Mouse (Mus musculus) embryo, embryonic 9.5 days (tissue): ENCODE results near the gene Nupr1.

Experiments
- DNase-seq: peaks from one replicate; pipeline ENCODE4 v3.0.0-alpha.2; 2017; ENCODE audit errors: extremely low spot score

Nupr1 gene

DNA sequence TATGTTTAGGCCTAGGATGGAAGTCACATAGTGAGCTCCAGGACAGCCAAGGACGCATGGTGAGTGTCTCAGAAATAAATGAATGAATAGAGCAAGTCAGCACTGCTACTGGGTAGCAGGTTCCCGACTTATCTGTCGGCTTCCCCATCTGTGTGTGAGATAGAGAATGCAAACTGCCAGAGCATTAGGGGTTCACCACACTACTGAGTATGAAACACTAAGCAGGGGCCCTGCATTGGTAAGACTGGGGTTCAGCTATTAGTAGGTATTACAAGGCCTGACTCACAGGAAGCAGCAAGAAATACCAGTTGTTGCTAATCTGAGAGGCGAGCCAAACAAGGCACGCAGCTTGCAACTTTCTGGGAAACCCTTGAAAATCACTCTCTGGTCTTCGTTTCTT lies 31.7 kb downstream of the Nupr1 start:
- no peak for DNase-seq

DNA sequence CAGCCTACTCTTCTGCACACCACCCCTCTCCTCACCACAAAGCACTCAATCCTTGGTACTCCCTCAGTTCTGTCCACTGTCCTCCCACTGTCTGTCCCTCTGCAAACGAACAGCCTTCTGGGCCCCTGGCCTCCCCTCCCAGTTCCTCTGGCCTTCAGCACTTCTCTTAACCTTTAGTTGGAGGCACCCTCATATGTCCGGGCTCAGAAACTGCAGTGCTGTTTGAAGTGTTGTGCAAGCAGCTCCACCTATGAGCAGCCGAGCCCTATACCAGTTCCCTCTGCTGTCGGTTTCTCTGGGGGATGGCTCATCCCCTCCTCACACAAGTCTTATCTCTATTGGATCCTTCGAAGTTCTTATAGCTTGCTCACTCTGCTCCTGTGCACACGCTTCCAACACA lies 34.2 kb downstream of the Nupr1 start:
- DNase-seq, result no peak

DNA sequence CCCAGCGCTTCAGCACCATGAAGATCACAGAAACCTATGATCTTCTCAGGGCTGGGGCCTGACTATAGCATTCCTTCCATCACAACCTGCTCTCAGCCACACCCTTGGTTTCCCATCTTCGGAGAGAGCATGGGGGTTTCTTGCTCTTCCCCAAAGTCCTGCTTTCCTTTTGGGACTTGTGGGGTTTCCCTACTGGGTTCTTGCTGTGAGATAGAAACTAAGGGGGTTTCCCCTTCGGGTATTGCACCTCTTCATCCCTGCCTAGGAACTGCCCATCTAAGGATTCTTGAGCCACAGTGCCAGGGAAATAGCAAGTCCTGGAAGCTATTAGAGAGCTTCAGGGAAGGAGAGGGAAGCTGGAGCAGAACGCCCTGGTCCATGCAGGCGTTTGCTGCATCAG lies 34.8 kb downstream of the Nupr1 start:
- DNase-seq, result no peak

DNA sequence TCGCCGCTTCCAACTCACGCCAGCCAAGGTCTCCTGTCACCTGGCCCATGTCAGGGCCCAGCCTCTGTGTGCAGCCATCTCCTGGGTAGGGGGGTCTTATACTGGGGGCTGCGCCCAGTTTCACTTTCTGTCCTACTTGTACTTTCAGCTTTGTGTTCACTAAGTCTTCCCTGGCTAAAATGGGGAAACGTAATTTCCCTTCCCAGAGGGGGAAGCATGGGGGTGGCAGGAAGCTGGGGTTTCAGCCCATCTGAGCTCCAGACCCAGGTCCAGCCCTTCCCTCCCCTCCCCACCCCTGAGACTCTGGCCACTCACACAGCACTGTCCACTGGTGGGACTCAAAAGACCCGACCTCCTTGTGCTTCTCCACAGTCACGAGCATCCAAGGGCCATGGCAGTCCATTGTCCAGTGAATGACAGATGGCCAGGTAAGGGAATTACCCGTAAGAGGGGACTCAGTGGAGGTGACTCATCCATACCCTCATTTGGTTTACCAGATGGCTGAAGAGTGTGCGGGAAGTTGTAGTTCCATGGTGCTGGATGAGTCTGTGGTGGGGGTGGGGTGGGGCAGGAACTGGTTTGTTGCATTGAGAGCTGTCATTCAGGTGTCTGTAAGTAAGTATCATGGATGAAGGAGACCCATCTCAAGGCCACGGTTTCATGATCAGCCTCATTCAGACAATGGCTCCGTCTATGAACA lies 35.6 kb downstream of the Nupr1 start, which contains the start of gene Il27:
Gene Il27, minus strand, starts transcription at position 80 of the 700 bp plus-strand sequence.
- DNase-seq, result no peak

DNA sequence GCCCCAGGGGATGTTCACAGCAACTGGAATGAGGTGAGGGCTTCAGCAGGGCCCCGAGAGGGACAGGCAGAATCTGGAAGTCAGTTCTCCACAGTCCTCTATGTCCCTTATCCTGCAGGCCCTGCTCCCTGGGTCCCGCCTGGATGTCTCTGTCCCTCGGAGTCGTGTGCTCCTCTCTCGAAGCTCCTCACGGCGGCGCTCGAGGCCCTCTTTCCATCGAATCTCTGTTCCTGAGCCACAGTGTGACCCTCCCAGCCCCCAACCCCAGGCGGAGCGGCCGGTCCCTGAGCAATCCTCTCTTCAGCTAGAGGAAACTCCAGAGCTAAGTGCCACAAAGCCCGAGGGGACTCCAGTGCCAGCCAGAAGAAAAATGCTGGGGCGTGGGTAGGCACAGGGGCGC lies 42.9 kb downstream of the Nupr1 start:
- peak; percentile 76 for DNase-seq

DNA sequence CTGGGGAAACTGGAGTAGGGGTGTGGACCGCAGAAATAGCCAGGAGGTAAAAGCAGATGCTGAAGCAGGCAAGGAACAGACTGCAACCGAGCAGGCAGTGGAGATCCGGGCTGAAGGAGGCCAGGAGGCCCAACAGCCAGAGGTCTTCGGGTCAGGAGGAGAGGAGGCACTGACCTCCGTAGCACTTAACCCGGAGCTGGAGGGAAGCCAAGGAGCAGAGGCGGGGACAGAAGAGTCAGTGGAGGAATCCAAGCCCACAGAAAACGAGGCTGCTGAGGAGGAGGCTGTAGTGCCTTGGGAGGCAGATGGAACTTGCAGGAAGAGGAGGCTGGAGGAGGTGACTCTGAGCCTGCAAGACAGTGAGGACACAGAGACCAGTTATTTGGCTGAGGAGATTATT lies 43.8 kb downstream of the Nupr1 start:
- no peak for DNase-seq

DNA sequence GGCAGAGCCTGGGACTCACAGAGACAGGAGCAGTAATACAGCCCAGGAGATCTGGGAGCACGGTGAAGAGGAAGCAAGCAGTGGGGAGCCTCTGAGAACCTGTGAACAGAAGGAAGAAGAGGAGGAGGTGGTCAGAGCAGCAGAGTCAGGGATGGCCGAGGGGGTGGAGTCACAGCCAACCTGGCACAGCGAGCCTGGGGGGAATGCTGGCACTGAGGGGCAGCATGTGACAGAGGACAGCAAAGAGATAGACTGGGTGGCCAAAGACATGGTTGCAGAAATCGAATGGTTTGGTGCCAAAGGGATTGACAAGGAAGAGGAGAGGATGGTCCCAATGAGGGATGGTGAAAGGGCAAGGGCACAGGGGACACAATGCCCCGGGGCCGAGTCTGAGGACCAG lies 44.9 kb downstream of the Nupr1 start, which contains the start of gene Cln3:
Gene Cln3, minus strand, starts transcription at position 101 of the 400 bp plus-strand sequence.
- DNase-seq, result no peak

DNA sequence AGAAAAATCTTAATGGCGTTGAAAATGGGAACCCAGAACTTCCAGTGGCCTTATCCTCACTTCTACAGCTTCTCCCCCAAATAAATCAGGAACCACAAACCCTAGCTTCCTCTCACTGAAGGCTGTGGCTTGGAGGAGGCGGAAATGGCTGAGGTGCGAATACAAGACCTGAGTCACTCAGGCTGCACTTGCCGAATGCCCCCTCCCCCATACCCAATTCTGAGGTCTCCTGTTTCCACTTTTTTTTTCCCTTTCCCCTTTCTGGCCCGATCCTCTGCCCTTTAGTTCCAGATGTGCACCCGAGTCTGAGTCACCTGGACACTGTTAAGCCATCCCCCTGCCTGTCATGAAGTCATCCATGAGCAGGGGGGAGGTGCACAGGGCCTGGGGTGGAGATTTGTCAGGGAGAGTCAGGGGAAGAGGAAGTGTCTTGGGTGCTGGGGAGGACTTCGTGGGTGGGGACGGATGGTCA lies 46.1 kb downstream of the Nupr1 start, which contains the start of gene Apobr:
Gene Apobr, plus strand, starts transcription at position 437 of the 472 bp plus-strand sequence.
- no peak for DNase-seq

DNA sequence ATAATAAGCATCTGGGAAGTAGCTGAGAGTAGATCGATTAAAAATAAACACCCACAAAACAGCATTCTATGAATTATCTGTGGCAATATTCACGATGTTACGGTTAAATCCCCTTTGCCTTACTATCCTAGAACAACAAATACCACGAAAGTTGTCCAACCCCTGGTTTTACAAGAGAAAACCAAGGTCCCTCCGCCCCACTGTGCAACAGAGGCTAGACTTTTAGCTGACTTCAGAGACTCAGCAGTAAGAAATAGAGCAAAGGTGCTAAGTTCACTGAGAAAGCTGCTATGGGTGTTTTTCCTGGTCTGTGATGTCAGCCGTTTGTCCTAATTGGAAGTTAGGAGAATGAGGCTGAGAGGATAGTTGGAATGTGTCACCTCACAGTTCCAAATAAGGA lies 46.9 kb downstream of the Nupr1 start:
- DNase-seq, result no peak

DNA sequence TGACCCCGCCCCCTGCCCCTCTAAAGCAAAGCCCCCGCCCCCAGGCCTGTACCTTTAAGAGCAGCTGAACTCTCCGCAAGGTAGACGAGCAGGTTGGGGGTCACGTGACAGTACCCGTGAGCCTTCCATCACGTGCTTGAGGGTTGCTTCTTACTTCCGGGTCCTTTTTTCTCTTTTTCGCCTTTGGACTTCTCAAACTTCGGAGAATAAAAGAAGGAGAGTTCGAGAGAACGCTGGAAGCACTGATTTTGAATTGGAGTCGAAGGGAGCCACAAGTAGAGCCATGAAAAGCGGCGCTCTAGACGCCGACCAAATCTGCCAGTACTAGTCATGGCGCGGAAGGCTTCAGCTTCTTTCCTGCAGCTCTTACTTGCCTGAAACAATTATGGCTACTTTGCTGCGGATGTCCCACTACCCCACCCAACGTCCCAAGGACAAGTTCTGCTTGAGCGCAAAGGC lies 47.4 kb downstream of the Nupr1 start:
- DNase-seq, result peak; percentile 86

DNA sequence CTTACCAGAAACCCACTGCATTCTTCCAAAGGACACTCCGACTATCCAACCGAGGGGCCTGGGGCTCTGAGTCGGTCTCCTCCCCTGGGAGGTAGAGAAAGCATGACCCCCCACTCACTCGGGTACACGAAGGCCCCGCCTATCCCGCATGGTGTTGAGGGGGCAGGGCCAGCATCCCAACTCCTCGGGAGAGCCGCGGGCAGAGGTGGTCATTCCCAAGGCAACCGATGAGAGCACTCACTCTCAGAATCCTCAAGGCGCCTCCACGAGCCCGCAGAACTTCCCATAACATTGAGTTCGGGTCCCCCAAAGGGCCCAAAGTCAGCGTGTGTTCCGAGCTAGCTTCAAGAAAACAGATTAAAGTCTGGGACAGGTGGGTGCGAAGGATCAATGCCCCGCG lies 47.9 kb downstream of the Nupr1 start:
- DNase-seq, result peak; percentile 58

DNA sequence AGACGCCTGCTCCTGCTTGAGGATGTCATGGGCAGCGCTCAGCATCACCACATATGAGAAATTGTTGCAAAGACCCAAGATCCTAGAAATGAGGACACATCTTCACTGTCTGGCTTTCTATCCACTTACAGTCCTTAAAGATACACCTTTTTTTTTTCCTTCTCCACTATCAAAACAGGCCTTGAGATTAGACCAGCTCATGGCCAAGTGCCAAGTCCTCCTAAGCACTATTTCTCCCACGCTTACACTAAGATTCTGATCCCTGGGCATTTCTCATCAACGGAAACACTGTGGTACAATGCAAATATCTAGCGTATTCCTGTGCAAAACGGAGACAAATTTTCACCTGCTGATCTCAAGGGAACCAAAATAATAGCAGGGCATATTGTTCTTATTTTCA lies 49.0 kb downstream of the Nupr1 start:
- DNase-seq, result no peak

DNA sequence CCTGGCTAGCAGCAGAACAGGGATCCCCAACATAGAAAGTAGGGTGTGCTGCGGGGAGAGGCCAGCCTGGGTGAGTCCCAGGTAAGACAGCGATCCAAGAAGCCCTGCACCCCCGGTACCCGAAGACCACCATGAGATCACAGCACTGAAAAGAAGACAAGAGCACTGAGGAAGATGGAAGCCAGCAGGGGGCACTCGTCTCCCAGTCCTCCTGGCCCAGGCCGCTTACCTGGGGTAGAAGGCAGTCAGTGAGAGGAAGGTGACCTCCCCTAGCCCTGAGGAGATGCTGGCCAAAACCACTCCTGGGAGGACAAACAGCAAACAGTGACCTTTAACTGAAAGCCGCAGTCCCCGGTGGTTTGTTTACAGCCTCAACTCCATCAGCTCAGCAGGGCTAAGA lies 51.5 kb downstream of the Nupr1 start:
- peak; percentile 16 for DNase-seq

DNA sequence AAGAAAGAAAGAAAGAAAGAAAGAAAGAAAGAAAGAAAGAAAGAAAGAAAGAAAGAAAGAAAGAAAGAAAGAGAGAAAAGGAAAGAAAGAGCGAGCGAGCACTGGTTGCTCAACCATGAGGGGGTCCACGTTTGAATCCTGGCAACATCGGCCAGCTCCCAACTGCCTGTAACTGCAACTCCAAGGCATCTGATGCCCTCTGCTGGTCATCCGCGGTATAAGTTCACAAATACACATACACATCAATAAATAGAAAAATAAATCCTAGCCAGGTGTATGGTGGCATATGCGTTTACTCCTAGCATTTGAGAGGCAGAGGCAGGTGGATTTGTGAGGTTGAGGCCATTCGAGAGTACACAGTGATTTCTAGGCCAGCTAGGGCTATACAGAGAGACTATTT lies 53.7 kb downstream of the Nupr1 start:
- peak; percentile 49 for DNase-seq
